Mouse (Mus musculus): ENCODE results near the gene F12.
A peak's percentile ranks its signal among the peaks of the same experiment; 100 is the strongest.

DNA sequence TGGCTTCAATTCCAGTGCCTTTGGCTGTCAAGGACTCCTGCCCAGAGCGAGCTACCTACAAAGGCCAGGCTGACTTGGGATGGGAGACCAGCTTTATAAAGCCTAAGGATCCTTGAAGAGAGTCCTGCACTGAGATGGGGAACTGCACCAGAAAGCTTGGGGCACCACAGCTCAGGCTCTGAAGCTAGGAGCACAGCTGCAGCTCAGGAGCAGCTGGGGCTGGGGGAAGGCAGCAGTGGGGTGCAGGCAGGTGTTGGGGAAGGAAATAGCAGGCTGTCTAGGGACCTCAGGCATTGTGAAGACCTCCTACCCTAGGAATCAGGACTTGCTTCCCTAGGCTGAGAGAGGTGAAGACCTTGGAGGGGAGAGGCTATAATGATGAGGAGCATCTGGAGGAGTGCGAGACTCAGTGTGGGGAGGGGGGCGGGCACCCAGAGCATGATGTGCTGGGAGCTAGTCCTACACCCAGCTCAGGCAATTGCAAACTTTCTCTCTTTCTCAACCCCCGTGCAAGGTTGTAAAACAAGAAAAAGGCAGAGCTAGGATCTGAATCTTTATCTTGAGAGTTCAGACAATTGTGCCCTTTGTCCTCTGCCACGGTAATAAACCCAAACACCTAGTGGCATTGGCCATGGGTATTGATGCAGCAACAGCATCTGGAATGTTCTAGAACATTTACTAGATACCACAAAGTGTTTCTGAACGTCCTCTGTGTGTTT lies 52.2 kb downstream of the F12 start:
- peak; percentile 52; the same call in 1 of the 2 replicates for TF ChIP-seq CTCF (IDR thresholded peaks at IDR 0.05; ENCODE audit: borderline replicate concordance, control insufficient read depth, extremely low read depth, insufficient read depth, low read length, poor library complexity)
- no peak for TF ChIP-seq POLR2A (IDR thresholded peaks at IDR 0.05; ENCODE audit: control insufficient read depth, extremely low read depth, insufficient read depth, low read length, poor library complexity)
